Mouse (Mus musculus): Measurements from ENCODE around the gene Zfp710.
"Not testable (repeated sequence)": the region's sequence is repeated elsewhere in the genome, so short reads cannot be mapped to it uniquely, and the experiment has no call there.

The Zfp710 gene

DNA sequence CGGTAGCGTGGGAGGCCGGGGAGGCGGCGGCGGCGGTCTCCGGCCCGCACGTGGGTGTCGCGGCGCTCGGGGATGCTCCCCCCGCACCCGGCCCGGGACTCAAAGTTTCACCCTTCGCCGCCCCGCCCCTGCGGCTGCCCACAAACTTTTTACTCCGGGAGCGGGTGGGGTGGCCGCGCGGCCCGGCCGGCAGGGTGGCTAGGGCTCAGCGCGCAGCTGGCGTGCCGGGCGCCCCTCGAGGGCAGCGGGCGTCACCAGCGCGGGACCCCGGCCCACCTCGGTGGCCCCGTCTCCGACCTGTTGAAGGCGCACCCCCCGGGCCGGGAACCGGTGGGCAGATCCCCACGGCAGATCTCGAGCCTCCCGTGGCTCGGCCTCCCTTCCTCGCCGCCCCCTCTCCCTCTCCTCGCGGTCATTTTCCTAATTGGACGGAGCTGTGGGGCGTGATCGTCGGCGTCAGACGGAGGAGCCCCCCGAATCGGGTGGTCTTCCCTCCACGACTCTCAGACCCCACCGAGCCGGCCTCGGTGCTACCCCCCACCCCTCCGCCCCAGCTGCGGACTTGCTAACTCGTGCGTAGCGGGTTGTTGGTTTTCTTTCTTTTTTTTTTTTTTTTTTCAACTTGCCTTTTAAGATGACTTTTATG lies 2.5 kb downstream of the Zfp710 start:
- DNase-seq (ENCODE audit: low read depth, low spot score): no peak

DNA sequence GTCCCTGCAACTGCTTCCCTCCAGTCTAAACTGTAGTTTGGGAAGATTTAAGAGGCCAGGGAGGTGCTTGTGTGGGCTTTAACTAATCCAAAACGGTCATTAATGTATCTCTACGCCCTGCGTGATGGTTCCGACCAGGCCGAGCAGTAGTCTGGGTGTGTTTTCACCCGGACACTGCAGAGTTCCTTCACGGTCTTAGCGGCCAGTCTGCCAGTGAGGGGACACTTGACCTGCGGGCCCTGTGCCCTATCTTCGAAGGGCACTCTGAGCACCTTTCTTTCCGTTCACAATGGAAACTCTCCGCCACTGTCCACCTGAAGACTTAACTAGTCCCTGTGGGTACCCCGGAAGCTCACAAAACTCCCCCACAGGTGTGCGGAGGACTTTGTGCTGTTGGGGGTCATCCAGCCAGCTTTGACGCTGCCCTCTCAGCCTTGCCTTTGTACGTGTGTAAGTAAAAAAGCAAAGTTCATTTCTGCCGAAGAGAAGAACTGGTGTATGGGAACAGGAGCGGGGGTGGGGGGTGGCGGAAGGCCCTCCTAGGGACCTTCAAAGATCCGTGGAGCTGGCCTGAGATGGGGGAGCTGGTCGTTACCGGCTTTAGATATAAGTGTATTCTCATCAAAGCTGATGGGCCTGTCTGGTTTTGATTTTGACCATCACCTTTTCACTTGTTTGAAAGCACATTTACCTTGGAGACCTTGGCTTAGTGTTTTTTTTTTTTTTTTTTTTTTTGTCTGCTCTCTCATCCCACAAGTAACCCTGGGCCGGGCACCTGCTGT lies 3.2 kb downstream of the Zfp710 start:
- no peak for DNase-seq (ENCODE audit: low read depth, low spot score)

GRCm38 (mm10) chr7:80028418-80028720 lies 3.8 kb downstream of the Zfp710 start:
- DNase-seq (ENCODE audit: low read depth, low spot score): no peak

- DNase-seq (ENCODE audit: low read depth, low spot score): no peak
Measured at GRCm38 (mm10) chr7:80030009-80030408, 5.4 kb downstream of the Zfp710 start.

DNA sequence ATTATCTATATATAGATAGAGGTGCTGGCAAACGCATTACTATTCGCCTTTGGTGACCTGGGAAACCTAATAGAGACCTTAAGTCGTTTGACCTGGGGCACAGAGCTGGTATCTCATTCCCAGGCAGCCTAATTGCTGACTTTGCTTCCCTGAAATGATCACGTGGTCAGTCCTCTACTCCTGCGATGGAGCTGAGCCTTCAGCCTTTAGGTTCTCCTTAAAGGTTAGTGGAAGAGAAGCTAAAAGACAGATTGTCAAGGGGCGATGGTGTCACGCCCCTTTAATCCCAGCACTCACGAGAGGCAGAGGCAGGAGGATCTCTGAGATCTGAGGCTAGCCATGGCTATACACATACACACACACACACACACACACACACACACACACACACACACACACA lies 5.9 kb downstream of the Zfp710 start:
- DNase-seq (ENCODE audit: low read depth, low spot score): no peak

- DNase-seq (ENCODE audit: low read depth, low spot score): no peak
Measured at GRCm38 (mm10) chr7:80030987-80031386, 6.4 kb downstream of the Zfp710 start.

DNA sequence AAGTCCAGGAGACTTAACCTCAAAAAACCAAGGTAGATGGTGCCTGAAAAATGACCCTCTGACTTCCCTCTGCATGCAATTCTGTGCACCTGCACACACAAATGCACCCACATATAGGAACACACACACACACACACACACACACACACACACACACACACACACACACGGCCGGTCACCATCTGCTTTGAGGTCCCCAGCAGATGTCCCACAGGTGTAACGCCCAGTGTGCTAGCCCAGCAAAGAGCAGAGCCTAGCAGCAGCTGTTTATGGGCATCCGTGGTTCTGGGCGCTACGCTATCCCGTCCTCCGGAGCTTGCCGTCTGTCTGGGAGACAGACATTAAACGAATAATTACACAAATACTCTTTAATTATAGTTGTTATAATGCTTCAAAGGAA lies 6.9 kb downstream of the Zfp710 start:
- no peak for DNase-seq (ENCODE audit: low read depth, low spot score)

- no peak for DNase-seq (ENCODE audit: low read depth, low spot score)
Measured at GRCm38 (mm10) chr7:80032216-80033052, 7.8 kb downstream of the Zfp710 start.

- DNase-seq (ENCODE audit: low read depth, low spot score): no peak
Measured at GRCm38 (mm10) chr7:80033064-80033717, 8.6 kb downstream of the Zfp710 start.

- no peak for DNase-seq (ENCODE audit: low read depth, low spot score)
Measured at GRCm38 (mm10) chr7:80033771-80034170, 9.2 kb downstream of the Zfp710 start.

DNA sequence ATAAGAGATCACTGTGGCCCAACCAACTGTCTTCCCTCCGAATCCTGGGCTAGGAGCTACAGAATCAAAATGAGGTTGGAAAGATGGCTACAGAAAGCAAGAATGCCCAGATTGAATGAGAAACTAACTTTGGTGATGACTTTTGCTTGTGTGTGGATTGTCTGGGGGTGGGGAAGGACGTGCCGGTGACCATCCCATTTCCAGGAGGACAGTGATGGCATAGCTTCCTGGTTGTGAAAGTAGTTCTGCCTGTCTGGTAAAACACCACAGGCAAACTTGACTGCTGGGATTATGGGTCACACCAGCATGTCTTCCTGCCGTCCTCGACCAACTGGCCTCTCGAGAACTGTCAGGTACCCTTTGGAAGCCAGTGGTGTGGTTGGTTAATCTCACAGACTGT lies 10.5 kb downstream of the Zfp710 start:
- DNase-seq (ENCODE audit: low read depth, low spot score): no peak

DNA sequence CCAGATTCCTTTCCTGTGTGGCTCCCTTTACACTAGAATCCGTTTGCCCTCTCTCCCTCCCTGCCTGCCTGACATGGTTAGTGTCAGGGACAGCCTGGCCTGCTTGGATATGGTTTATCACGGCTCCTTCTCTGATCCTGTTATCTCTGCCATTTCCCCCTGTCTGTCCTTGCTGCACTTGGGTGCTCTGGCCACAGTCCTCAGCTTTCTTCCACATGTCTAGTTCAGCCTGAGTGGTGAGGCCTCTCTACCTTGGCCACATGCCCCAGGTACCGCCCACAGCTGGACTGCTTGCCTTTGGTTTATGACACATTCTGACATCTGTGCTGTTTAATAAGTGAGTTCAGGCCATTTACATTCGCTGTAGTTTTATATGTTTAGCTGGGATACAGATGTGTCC lies 11.1 kb downstream of the Zfp710 start:
- DNase-seq (ENCODE audit: low read depth, low spot score): no peak

GRCm38 (mm10) chr7:80039699-80040098 lies 15.1 kb downstream of the Zfp710 start:
- DNase-seq (ENCODE audit: low read depth, low spot score): no peak

GRCm38 (mm10) chr7:80044170-80044569 lies 19.6 kb downstream of the Zfp710 start:
- DNase-seq (ENCODE audit: low read depth, low spot score): no peak

- no peak for DNase-seq (ENCODE audit: low read depth, low spot score)
Measured at GRCm38 (mm10) chr7:80047041-80047440, 22.4 kb downstream of the Zfp710 start.

- DNase-seq (ENCODE audit: low read depth, low spot score): no peak
Measured at GRCm38 (mm10) chr7:80049746-80050145, 25.1 kb downstream of the Zfp710 start.

- DNase-seq (ENCODE audit: low read depth, low spot score): not testable (repeated sequence)
Measured at GRCm38 (mm10) chr7:80050382-80050781, 25.8 kb downstream of the Zfp710 start.

DNA sequence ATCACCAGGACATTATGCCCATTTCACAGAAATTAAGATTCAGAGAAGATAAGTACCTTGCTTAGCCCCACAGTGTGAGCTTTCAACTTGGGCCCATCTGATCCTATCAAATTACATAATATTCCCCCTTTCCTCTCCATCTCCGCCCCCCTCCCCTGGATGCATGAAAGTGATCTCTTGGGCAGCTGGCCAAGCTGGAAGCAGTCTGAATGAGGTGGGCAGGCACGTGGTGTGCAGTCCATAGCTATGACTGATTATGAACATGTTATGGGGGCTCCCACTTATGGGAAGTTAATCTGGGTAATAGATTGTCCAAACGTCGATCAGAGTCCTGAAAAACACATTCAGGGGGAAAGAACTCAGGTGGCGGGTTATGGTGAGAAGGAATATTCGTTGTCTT lies 27.2 kb downstream of the Zfp710 start:
- no peak for DNase-seq (ENCODE audit: low read depth, low spot score)

DNA sequence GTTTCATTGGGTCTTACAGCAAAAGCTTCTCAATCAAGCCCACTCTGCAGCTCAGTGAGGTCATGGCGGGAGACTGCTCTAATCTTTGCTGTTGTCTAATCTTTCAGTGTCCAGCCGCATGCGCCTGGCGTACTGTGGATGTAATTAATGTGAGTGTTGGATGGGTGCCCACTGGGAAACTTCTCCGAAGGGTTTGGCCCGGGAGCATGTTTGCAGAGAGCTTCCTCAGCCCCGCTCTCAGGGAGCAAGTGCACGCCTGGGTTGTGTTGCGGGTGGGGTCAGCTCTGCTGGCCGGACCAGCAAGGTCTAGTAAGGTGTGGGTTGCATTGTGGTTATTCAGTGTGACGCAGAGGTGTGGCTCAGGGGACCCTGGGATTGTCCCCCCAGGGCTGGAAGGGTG lies 27.6 kb downstream of the Zfp710 start:
- DNase-seq (ENCODE audit: low read depth, low spot score): peak; percentile 40

- DNase-seq (ENCODE audit: low read depth, low spot score): no peak
Measured at GRCm38 (mm10) chr7:80053147-80053546, 28.5 kb downstream of the Zfp710 start.

GRCm38 (mm10) chr7:80055781-80056180 lies 31.2 kb downstream of the Zfp710 start:
- DNase-seq (ENCODE audit: low read depth, low spot score): no peak
